Mouse (Mus musculus) liver, postnatal 0 days (tissue): ENCODE measurements around the gene 6430548M08Rik. TPM values are rescaled to one million over a fixed set of nuclear protein-coding genes. Genes with fewer than 3 reads are reported as not detected.

ENCODE experiments used
- ATAC-seq: fragments of 200-750 bp; cut with Nextera tagmentation; 2 replicates; pipeline ENCODE4 v1.8.0; 2017; ENCODE audit warnings: mild to moderate bottlenecking, moderate library complexity
- DNase-seq: peaks from one replicate; pipeline ENCODE4 v3.0.0-alpha.2; 2016
- H3K27ac ChIP-seq: fragments of 300-500 bp; sonication (generic); 2 replicates; pipeline ENCODE4 v1.5.1; 2014; ENCODE audit warnings: antibody characterized with exemption, moderate library complexity, mild to moderate bottlenecking, low read depth
- H3K27me3 ChIP-seq: fragments of 300-500 bp; sonication (generic); 2 replicates; pipeline ENCODE4 v1.6.1; 2014; ENCODE audit warnings: low read length, control low read depth, mixed read lengths; ENCODE audit not compliant: insufficient read depth
- H3K36me3 ChIP-seq: fragments of 300-500 bp; sonication (generic); replicated peaks from 2 replicates; pipeline ENCODE4 v1.6.1; 2014; ENCODE audit warnings: mild to moderate bottlenecking, control low read depth, low read length, moderate library complexity, mixed read lengths; ENCODE audit not compliant: insufficient read depth
- H3K4me1 ChIP-seq: fragments of 300-500 bp; sonication (generic); 2 replicates; pipeline ENCODE4 v1.6.1; 2014; ENCODE audit warnings: antibody characterized with exemption, mild to moderate bottlenecking, control low read depth; ENCODE audit not compliant: insufficient read depth
- H3K4me2 ChIP-seq: fragments of 300-500 bp; sonication (generic); 2 replicates; pipeline ENCODE4 v1.6.1; 2014; ENCODE audit warnings: low read depth, mild to moderate bottlenecking, low read length, moderate library complexity, mixed read lengths
- H3K4me3 ChIP-seq: fragments of 300-500 bp; sonication (generic); 2 replicates; pipeline ENCODE4 v1.5.1; 2014; ENCODE audit warnings: low read depth, low read length
- H3K9ac ChIP-seq: fragments of 300-500 bp; sonication (generic); replicated peaks from 2 replicates; pipeline ENCODE4 v1.6.1; 2014; ENCODE audit warnings: mild to moderate bottlenecking, moderate library complexity
- H3K9me3 ChIP-seq: fragments of 300-500 bp; sonication (generic); 2 replicates; pipeline ENCODE4 v1.6.1; 2016; ENCODE audit warnings: mild to moderate bottlenecking, control low read depth, low read length, mixed read lengths
- CTCF ChIP-seq: sonication (generic); IDR thresholded peaks from 2 replicates; pipeline ENCODE4 v1.5.1; 2016; ENCODE audit warnings: antibody characterized with exemption, low read depth
- EP300 ChIP-seq: IDR thresholded peaks from 2 replicates; pipeline ENCODE4 v1.6.1; 2016; ENCODE audit warnings: antibody characterized with exemption, low read depth, mild to moderate bottlenecking
- WGBS: fragments of 180-500 bp; shearing (Covaris S2); extraction: QIAGEN DNeasy Blood & Tissue Kit; methylation state at CpG from one replicate; pipeline ENCODE4 v1.1.7; 2014; ENCODE audit not compliant: insufficient replicate concordance; 5-methylcytosine and 5-hydroxymethylcytosine counted together
- polyA plus RNA-seq: library from polyadenylated mRNA; unstranded; fragments of >200 nt; fragmentation: Nextera tagmentation; extraction: Ambion mirVana; gene quantifications from 2 replicates; pipeline ENCODE4 v1.2.1, GENCODE M21; 2015

6430548M08Rik gene
- polyA plus RNA-seq, 1 experiment from 2014 or later = 4.9 TPM

DNA sequence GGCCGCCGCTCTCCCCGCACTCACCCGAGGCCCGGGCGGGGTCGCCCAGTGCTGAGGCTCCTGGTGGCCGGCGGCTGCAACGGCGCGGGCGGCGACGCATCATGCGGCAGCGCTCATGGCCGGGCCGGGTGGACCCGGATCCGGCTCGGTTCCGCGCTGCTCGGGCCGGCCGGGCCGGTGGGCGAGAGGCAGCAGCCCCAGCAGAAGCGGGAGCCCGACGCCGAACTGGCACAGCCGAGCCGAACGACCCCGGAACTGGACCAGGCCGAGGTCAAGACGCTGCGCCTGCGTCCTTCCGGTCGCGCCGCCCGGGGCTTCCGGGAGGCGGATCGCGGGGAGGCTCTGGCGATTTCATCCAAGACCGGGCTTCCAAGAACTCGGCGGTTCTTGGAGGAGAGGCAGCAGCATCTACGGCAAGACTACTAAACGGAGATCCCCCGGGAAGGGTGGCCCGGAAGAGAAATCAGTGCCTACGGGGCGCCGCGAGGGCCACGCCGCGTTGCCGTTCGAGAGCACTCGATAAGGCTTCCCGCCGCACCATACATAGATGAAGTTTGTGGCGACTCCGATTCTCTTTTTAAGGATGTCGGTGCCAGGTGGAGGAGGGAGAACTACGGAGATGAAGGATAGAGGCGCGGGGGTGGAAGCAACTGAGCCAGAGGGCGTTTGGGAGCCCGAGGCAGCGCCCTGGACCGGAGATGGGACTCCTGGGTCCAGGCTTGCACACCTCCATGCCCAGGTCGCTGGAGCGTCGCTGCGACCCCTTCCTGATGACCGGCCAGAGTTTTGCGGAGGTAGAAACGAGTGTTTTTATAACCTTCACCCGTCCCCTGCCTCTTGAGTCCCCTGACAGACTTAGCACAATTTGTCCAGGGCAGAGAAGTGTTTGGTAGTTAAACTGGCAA lies 12.6 kb upstream of the 6430548M08Rik start, which contains the start of gene Zdhhc7:
Gene Zdhhc7, minus strand, starts transcription at position 415 of the 905 bp plus-strand sequence.
- under 1% methylated on average over 88 of the region's 88 CpGs for WGBS
- Histone ChIP-seq H3K4me2 (peak within 1 kb of the TSS; percentile 85), H3K9me3 (no peaks in the 10 kb centered on the region), H3K27ac (peak within 1 kb of the TSS; percentile 84), H3K36me3 (no peaks in the 10 kb centered on the region), H3K4me3 (peak within 1 kb of the TSS; percentile 84), H3K9ac (peak within 1 kb of the TSS; percentile 84), H3K27me3 (no peaks in the 10 kb centered on the region), H3K4me1 (peaks cover 20% of the 10 kb centered on the region)
- DNase-seq (peak; percentile 83), ATAC-seq (peak; percentile 74)
- TF ChIP-seq EP300 (no peak), CTCF (0 out of 2 replicates have a peak, but pooled peaks have one; percentile 10)

DNA sequence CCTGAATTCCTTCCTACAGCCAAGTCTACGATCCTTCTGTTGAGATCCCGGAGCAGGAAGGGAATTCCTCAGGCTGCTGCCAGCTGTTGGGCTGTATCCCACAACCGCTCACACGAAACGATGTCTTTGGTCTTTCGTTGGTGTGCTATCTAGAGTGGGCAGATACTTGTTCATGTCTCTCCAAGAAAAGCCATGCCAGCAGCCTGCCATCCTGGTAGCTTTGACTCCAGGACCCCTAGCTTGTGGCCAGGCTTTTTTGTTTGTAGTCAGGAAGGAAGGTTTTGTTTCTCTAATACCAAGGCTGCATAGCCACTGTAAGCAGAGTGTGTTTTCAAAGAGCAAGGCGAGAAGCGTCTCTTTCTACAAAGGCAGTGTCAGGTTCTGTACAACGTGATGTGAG lies 10.0 kb upstream of the 6430548M08Rik start:
- Histone ChIP-seq H3K27ac (no peak overlapping the region), H3K4me2 (no peak overlapping the region)

DNA sequence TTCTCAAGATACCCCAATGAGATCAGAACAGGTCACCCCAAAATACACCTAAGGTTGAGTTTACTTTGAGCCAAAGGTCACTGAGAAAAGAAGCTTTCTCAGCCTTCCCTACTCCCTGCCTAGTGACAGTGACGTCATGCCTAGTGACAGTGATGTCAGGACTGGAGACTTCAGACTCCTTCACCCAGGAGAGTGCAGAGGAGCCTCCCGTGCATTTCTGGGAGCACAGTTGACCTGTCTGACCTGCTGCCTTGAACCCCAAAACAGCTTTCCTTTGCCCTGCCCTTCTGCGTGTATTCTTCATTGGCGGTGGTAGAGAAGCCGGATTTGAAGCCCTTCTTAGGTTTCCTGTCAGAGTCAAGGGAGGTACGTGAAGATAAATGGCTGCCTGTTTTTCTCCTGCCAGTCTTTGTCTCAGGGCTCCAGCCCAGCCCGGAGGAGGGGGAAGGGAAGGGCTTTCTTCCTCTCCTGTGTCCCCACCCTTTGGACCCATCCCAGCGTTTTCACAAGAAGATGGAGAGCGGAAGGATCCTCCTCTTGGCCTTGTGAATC lies 9.2 kb upstream of the 6430548M08Rik start:
- Histone ChIP-seq H3K4me2 (no peak overlapping the region), H3K36me3 (no peaks in the 10 kb centered on the region), H3K9ac (no peak overlapping the region), H3K27ac (no peak overlapping the region), H3K27me3 (no peaks in the 10 kb centered on the region), H3K9me3 (no peaks in the 10 kb centered on the region), H3K4me3 (no peak overlapping the region), H3K4me1 (peaks cover 26% of the 10 kb centered on the region)
- 43% methylated on average over 9 of the region's 9 CpGs for WGBS
- ATAC-seq = no peak
- TF ChIP-seq CTCF = no peak
- no peak for TF ChIP-seq EP300
- DNase-seq = no peak

More for the DNA sequence above, 10.0 kb upstream of the 6430548M08Rik start:
- Histone ChIP-seq H3K36me3 (no peaks in the 10 kb centered on the region), H3K9me3 (no peaks in the 10 kb centered on the region), H3K4me1 (peaks cover 26% of the 10 kb centered on the region), H3K9ac (no peak overlapping the region), H3K4me3 (no peak overlapping the region), H3K27me3 (no peaks in the 10 kb centered on the region)
- WGBS = 86% methylated on average over 9 of the region's 9 CpGs
- no peak for TF ChIP-seq CTCF
- no peak for TF ChIP-seq EP300
- DNase-seq (no peak), ATAC-seq (no peak)

DNA sequence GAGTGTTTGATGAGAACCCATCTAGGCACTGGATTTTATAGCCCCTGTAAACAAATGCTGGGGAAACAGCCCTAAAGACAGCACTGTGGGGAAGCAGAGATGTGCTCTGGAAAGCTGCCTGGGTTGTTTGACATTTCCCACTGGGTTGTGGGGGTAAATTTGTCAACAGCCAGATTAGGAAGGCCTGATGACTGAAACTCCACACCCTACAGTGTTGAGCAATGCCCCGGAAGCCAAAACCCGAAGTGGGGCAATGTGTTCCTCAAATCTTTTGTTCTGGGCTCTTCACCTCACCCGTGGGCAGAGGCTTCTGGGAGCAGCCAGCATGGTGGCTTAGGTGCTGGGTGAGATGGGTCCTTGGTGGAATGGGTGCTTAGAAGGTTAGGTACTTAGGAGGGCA lies 4.8 kb upstream of the 6430548M08Rik start:
- peak overlapping the region; percentile 69 for H3K27ac ChIP-seq
- no peaks in the 10 kb centered on the region for H3K9me3 ChIP-seq
- H3K36me3 ChIP-seq = no peaks in the 10 kb centered on the region
- no peak overlapping the region for H3K9ac ChIP-seq
- no peak overlapping the region for H3K4me3 ChIP-seq
- ATAC-seq = no peak
- peak; percentile 65 for DNase-seq
- H3K4me1 ChIP-seq = peaks cover 19% of the 10 kb centered on the region
- WGBS = 18% methylated on average over 3 of the region's 3 CpGs
- no peak overlapping the region for H3K4me2 ChIP-seq
- H3K27me3 ChIP-seq = peaks cover under 1% of the 10 kb centered on the region; the same call in 1 of the 2 replicates
- TF ChIP-seq EP300 (0 out of 2 replicates have a peak, but pooled peaks have one; percentile 34), CTCF (no peak)

- Histone ChIP-seq H3K36me3 (no peaks in the 10 kb centered on the region), H3K4me1 (peaks cover 26% of the 10 kb centered on the region), H3K27me3 (peaks cover 18% of the 10 kb centered on the region), H3K4me3 (no peak overlapping the region), H3K9ac (no peak overlapping the region), H3K27ac (no peak overlapping the region), H3K9me3 (no peaks in the 10 kb centered on the region), H3K4me2 (no peak overlapping the region)
- 83% methylated on average over 4 of the region's 4 CpGs for WGBS
- ATAC-seq (no peak), DNase-seq (no peak)
- TF ChIP-seq CTCF (no peak), EP300 (no peak)
Observed at GRCm38 (mm10) chr8:120110966-120111365, 3.0 kb upstream of the 6430548M08Rik start.

DNA sequence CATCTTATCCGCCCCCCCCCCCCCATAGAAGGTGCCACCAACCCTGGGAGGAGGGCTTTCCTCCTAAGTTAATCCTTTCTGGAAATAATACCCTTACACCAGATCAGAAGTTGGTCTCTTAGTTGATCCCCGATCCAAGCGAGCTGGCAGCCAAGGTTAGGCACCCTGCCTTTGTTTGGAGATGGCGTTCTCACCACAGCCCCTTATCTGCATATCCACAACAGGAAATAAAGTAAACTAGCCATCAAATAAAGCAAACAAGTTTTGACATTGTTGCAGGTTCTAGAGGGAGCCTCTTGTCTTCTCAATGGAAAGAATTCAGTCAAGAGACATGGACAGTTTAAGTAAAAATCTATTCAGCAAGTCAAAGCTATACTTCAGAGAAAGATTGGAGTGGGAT lies 2.6 kb upstream of the 6430548M08Rik start:
- ATAC-seq (no peak), DNase-seq (no peak)
- no peaks in the 10 kb centered on the region for H3K36me3 ChIP-seq
- WGBS = 63% methylated on average over 4 of the region's 4 CpGs
- no peak overlapping the region for H3K27ac ChIP-seq
- no peak overlapping the region for H3K4me2 ChIP-seq
- H3K27me3 ChIP-seq = peaks cover 20% of the 10 kb centered on the region
- TF ChIP-seq CTCF (no peak), EP300 (no peak)
- H3K9me3 ChIP-seq = no peaks in the 10 kb centered on the region
- H3K9ac ChIP-seq = no peak overlapping the region
- peaks cover 26% of the 10 kb centered on the region for H3K4me1 ChIP-seq
- H3K4me3 ChIP-seq = no peak overlapping the region
